Mouse (Mus musculus): ENCODE data around the gene Acsbg2. TPM values are rescaled to one million over a fixed set of nuclear protein-coding genes. Genes with fewer than 3 reads are reported as not detected.

The Acsbg2 gene
- total RNA-seq, 2 experiments from 2014 or later = not detected

DNA sequence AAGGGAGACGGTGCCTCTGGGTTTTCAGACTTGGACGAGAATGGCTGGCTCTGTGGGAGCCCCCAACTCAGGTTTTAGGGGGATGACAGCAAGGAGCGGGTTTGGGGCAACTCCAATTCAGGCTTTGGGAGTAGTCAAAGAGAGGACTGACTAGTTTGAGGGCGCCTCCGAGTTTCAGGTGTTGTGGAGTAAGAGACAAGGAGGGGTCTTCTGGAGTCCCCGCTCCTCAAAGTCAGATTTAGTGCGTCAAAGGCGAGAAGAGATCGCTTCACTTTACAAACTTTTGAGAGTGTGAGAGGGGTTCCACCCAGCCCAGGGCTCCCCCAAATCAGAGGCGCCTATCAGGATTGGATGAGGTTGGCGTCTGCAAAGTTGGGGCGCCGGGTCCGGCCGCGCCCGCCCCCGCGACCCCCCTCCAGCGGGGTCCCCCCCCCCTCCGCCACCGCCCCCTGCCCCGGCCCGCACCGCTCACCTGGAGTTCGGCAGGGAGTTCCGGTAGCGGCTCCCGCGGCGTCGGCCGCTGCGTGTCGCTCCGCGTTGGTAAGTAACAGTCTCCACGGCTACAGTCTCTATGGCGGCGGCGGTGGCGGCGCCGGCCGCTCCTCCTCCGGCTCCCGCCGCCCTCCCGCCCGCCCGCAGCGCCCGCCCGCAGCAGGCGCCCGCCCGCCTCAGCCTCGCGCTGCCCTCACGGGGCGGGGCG is 43.7 kb downstream of the Acsbg2 start, which contains the start of gene Rfx2:
Gene Rfx2 (minus strand): TSS at position 603 of the 700 bp plus-strand sequence.
- DNase-seq = peak in 1 of 2 experiments; percentile 34
- intact Hi-C loops (cut with DNase I) = loop anchor here (1.0 to 5.0 kb wide), 2 partner anchors 22 to 107 kb away; partner anchors contain the start of gene Mllt1

DNA sequence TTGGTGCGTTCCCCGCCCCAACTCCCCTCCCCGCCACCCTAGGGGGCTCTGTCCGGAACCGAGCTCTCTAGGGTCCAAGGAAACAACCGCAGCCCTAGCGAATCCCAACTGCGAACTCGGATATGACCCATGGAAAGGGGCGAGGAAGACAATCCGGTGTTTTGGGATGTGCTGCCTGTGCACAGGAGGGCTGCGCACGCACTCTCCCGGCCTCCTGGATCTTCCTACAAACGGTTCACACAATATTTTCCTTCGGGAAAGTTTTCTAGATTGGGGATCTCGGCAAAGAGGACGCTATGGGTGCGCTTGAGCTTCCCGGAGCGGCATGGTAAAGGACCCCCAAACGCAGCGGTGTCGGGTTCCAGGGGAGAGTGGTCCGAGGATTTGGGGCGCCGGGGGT is 44.5 kb downstream of the Acsbg2 start:
- peak; percentile 29 to 55 for DNase-seq
- intact Hi-C loops (cut with DNase I) = loop anchor here (1.0 to 5.0 kb wide), 2 partner anchors 21 to 108 kb away; partner anchors contain the start of gene Mllt1

DNA sequence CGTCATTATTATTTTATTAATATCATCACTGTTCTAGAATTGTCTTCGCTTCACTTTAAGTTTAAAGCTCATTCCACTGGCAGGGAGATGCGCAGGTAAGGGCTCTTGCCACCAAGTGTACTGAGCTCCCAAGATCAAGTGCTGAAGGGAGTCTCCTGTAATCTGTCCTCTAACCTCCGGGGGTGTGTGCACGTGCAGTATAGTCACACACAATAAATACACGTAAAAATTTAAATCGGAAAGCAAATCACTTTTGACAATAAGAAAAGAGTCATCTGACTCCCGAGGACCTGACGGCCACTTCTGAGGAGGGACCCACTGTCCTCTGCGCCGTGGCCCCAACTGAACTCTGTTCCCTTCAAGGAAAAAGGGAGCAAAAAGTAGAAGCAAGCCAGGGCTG is 45.1 kb downstream of the Acsbg2 start:
- intact Hi-C loops (cut with DNase I) = no loop called here

DNA sequence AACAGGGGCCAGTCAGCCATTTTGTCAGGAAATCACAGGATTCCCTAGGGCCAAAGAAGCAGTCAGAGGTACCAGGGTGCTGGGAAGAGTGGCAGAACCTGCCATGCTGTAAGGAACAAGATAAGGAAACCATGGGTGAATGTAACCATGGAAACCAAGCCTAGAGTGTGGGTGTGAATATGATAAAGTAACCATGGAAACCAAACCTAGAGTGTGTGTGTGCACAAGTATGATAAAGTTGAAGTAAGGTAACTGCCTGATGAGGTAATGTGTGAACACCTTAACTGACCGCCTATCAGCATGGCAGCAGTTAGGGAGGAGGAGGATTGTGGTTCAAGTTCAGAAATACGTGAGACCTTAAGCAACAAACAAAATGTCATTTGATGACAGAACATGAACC is 47.5 kb downstream of the Acsbg2 start:
- intact Hi-C loops (cut with DNase I) = no loop called here
- DNase-seq = no peak

More for the DNA sequence above, 45.1 kb downstream of the Acsbg2 start:
- DNase-seq = no peak

DNA sequence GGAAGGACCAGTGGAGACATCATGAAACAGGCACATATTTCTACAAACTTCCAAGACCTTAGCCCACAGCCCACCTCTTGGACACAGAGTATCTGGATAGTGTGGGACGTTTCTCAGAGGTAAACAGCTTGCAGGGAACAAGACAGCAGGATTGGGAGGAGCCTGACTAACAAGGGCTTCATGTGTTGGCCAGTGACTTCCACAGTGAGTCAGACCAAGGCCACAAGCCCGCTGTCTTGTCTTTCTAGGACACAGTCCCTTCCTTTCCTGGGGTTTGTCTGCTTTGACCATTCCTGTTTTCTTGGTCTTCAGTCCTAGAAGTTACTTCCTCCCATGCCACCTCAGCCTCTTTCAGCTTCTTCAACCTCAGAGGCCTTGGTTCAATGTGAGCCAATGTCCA is 50.9 kb downstream of the Acsbg2 start:
- intact Hi-C loops (cut with DNase I) = no loop called here

DNA sequence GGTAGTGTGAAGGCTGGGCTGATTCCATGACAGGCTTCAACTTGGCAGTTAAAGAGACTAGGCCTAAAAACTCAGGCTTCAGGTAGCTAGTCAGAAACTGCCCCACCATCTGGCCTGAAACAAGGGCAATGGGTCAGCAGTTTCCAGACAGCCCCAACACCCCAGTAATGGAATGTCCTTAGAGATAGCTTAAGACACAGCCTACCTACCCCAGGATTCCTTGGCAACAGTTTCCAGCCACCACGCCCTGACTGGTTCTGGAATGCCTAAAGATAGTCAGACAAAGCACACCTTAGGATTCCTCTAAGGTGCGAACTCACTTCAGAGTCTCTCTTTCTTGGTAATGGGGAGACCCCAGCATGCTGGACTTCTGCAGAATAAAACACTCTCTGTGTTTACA is 51.9 kb downstream of the Acsbg2 start:
- DNase-seq = no peak
- intact Hi-C loops (cut with DNase I) = no loop called here

More for the DNA sequence above, 50.9 kb downstream of the Acsbg2 start:
- DNase-seq = no peak

DNA sequence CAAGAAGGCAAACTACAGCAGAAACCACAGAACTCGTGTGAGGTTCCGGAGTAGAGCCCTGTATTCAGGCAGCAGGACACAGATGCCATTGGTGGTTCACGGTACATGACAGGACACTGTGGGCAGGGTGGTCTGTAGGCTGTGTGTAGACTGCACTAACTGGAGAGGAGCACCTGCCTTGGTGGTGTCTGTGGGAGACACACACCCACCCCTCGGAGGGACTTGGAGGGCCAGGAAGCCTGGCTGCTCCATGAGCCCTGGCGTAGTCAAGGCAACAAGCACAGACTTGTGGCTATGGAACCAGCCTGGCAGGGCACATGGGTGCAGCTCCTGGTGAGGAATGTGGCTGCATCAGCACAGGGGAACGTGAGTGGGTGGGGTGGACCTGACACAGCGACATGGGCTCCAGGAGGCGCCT is 54.5 kb downstream of the Acsbg2 start:
- intact Hi-C loops (cut with DNase I) = no loop called here
- DNase-seq = peak; percentile 34 to 39

DNA sequence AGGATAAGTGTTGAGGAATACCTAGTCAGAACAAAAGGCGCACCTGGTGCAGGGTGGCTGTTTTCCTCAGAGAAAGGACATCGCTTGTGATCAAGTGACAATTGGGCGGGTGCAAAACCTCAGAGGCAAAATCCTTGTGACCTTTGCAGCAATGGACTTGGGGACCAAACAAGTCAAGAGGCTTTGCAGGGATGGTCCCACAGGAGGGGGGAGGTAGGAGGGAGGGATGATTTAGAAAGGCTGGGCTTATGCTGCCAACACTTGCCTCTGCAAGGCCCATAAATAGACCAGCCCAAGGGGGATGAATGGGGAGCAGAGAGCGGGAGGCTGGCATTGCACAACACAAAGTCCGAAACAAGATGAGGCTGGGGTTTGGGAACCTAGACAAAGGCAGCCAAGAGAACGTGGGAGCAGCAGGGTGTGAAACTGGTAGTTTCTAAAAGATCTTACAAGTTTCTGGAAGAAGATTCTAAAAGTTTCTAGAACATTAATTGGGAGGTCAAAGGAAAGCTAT is 55.2 kb downstream of the Acsbg2 start:
- DNase-seq = peak in 1 of 2 experiments; percentile 21
- intact Hi-C loops (cut with DNase I) = no loop called here

DNA sequence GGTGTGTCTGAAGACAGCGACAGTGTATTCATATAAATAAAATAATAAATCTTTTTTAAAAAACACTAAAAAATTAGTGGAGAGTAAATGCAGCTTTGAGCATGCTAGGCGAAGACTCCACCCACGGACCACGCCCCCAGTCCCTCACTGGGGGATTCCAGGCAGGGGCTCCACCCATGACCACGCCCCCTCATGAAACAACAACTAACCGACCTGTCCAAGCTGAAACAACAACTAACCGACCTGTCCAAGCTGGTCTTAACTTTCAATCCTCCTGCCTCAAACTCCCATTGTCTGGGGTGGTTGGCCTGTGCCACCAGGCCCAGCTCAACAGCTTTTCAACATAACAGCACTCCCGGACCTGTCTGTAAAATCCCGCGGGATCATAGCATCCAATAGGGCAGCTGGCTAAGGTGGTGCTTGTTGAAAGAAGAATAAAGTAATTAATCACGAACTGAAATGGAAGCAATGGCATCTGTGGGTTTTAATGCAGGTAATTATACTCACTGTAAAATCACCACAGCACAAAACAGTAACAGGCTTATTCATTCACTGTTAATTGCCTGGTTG is 56.1 kb downstream of the Acsbg2 start:
- intact Hi-C loops (cut with DNase I) = no loop called here
- DNase-seq = peak in 1 of 2 experiments; percentile 38

DNA sequence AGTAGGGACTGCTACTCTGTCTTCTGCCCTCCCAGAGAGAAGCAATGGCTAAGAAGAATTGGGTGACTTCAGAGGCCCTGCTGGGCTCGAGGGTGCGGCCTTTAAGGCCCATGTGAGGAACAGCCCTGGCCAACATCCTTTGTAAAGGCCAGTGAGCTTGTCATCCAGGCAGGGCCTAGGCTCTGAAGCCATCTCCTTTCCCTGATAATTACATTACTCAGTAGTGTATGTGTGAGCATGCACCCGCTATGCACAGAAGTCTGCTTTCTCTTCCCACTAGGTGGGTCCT is 59.2 kb downstream of the Acsbg2 start:
- DNase-seq = peak; percentile 33
- intact Hi-C loops (cut with DNase I) = no loop called here

DNA sequence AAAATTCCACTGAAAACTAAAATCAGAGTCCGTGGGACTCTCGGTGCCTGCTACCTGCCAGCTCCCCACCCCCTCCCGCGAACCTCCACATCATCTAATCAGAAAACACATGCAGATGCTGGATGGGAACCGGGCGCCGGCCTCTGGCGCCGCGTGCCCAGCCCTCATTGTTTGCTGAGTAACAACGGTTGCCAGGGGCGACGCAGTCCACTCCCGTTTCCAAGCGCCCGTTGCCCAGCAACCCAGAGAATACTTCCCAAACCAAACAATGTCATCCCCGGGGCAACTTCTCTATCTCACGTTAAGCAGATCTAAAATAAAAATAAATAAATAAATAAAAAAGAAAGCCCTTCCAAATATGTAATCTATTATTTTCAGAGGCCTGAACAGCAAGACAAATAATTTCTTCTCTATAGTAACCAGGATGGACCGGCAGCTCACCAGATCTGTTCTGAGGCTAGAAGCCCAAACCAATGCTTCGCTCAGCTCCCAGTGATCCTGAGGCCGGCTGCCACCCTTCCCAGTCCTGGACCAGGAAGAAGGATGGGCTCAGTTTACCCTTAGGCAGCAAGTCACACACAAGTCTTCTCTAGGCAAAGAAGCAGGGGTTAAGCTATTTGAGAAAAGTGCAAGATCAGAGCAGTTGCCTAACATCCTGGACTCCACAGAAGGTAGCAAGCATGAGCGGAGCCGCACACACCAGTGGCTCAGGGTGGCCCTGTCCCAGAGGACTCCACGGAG is 59.8 kb downstream of the Acsbg2 start:
- peak; percentile 93 to 94 for DNase-seq
- intact Hi-C loops (cut with DNase I) = no loop called here

DNA sequence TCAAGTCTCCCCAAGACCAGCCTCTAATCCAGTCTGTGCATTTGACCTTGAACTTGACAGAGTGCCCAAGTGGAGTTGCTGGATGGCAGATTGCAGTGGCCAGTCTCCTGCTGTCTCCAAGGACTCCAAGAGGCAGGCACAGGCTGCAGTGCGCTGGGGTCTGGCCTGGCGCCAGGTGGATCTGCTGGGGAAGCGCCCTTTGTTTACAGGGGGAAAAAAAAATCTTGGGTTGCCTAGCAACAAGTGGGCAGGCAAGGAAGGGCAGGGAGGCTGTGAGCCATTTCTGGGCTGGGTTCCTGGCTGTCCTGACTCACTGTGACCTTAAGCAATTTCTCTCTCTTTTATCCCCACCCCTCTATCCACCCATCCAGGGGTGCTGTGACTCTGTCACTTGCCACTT is 64.0 kb downstream of the Acsbg2 start:
- intact Hi-C loops (cut with DNase I) = no loop called here
- peak; percentile 95 to 96 for DNase-seq

DNA sequence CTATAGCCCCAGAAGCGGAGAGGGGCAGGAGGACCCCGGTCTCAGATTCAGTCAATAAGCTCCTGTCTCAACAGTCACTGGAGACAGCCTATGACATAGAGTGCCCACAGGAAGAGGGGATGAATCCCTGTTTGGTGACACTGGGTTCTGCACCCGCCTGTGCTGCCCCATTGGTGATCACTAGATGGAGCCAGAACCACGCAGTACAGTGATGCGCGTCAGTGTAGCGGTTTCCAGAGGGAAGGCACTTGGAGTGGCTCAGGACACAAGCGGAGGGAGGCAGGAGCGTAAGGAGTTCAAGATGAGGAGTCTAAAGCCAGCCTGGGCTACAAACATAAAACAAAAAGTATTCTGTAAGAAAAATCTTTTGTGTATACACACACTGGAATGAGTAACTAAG is 65.7 kb downstream of the Acsbg2 start:
- intact Hi-C loops (cut with DNase I) = loop anchor here (1.0 to 10.0 kb wide), 7 partner anchors 22 to 526 kb away; partner anchors contain the start of gene Mllt1
- DNase-seq = peak; percentile 89

DNA sequence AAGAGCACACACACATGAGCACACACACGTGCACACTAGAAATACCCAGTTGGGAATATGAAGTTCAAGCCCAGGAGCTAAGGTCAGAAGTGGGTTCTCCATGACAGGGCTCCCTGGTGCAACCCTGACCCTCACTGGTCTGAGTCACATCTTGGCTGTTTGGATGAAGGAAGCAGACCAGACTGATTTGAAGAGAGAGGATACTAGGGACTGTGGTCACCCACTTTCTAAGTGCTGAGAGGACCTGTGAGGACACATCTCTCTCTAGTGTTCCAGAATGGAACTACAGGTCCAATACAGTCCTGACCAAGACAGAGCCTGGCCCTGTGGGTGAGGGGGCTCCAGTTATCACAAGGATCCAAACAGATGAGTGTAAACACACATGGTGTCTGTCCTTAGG is 68.5 kb downstream of the Acsbg2 start:
- intact Hi-C loops (cut with DNase I) = loop anchor here (5.0 to 10.0 kb wide), 2 partner anchors 132 to 529 kb away; partner anchors contain the start of gene Mllt1
- DNase-seq = peak in 1 of 2 experiments; percentile 32

DNA sequence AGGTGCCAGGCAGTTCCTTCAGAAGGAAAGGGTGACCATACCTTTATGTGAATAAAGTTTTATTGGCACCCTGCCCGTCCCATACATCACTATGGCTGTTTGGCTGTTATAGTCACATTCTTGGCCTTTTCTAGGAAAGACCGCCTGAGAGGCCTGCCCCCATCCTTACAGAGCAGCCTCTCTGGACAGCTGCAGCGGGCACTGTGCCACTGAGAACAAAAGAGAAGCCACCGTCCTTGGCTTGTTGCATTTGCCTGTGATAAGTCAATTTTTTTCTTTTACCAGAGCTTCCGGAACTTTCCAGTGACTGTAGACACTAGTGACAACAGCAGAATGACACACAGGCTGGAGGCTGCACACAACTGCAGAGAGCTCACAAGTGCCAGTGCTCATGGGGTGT is 69.3 kb downstream of the Acsbg2 start:
- intact Hi-C loops (cut with DNase I) = loop anchor here (5.0 to 10.0 kb wide), 2 partner anchors 132 to 530 kb away; partner anchors contain the start of gene Mllt1
- no peak for DNase-seq

DNA sequence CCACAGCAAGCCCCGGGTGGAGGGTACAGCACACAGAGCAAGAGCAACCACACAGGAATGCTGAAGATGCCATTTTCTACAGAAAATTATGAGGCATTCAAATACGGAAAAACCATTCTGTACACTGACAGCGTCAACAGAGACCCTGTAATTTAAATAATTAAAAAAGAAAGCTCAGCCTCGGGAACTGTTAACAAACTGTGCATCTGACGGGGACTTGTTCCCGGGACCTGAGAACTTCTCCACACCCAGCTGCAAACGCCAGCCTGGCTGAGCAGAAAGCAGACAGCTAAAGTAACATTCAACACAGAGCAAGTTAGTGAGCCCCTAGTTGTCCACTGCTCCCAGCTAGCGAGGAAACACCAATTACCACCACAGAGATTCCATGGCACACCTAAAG is 72.2 kb downstream of the Acsbg2 start:
- intact Hi-C loops (cut with DNase I) = loop anchor here (10.0 kb wide), 1 partner anchor 533 kb away; no protein-coding TSS in a partner anchor
- no peak for DNase-seq

DNA sequence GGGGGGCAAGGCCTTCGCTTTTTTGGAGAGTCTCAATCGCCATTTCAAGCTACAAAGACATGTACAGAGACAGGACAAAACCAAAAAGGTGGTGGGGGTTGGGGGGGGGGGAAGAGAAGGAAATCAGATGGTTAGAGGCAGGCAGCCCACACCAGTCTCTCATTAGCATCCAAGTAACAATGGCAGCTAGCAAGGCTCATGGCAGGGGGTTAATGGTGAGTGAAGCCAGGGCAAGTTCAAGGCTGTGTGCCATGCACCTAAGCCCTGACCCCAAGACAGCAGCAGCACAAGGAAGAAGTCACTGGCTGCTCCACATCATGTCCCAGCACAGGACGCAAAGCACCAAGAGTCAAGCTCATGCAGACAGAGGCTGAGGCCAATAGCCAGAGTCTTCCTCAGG is 75.0 kb downstream of the Acsbg2 start:
- intact Hi-C loops (cut with DNase I) = no loop called here
- no peak for DNase-seq

DNA sequence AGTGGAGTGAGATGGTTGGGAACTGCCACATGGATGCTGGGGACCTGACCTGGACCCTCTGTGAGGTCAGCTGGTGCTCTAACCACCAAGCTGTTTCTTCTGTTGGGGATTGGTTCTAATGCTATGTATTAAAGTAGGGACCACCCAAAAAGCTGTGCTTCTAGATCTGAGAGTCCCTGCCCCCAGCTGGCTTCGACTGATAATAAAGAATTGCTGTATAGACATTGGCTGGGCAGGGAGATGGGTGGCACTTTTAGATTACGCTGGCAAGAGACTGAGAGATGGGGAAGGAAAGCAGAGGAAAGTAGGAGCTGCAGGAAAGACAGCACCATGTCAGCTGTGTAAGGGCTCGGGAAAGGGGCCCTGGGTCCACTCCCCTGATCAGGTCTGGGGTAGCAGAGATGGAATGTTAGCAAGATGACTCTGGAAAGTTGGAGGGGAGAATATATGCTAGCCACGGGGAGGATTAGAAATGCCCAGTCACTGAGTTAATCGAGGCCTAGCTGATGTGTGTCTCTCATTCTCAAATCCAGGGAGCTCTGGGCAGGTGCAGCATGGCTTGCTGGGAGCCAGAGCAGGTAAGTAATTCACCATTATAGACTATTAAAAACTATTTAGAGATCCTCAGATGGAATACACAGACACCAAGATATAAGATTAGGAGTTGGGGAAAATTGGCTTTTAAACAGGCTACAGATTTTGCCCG is 80.5 kb downstream of the Acsbg2 start:
- intact Hi-C loops (cut with DNase I) = no loop called here
- DNase-seq = no peak
